Mouse (Mus musculus) ovary, postnatal 36 days (tissue): ENCODE measurements around the gene Setd4.

Source experiments
- DNase-seq: peaks from one replicate; pipeline ENCODE4 v3.0.0; 2022; ENCODE audit warnings: low spot score, mixed read lengths

The Setd4 gene

DNA sequence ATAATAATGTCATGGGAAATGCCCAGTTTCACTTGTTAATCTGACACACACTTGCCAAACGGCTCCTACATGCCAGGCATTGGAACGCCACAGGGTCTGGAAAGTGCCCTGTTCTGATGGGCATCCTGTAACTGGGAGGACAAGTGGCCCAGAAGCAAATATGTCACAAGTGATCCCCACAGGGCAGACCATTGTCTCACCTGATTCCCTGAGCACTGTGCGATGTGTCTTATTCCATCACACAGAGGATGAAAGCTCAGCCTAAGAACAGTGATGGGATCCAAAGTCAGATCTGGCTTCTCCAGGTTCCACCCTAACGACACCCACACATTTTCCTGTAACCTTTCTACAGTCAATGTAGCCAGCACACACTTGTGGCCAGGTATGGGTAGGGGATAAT, 58.9 kb downstream of the Setd4 start:
- no peak for DNase-seq

DNA sequence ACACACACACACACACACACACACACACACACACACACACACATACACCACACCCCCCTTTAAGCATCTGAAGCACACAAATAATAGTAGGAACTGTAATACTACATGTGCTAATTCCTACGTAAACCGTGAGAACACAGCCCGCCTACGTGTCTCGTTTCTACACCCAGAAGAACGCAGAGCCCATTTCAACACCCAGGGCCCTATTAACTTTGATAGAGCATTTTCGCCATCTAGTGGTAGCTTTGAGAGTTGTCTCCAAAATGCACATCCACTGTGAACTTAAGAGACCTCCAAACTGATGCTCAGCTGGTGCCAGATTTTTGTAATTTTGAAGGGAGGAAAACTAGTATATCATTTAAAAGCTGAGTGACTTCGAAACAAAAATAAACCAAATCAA, 60.2 kb downstream of the Setd4 start:
- no peak for DNase-seq

DNA sequence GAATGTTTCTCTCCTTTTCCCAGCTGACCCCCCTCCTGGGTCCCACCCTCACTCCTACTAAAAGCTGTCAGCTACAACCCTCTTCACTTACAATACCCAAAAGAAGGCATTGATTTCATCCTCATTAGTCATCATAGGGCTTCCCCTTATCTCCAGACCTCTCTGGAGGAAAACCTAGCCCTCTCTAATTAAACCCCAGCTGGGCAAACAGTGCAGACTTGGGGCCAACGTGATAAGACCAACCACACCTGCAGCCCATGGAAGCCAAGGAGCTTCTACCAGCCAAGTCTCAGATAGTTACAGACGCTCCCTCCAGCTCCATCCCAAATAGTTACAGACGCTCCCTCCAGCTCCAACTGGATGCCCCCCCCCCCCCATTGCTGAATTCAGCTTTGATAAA, 64.0 kb downstream of the Setd4 start:
- no peak for DNase-seq

DNA sequence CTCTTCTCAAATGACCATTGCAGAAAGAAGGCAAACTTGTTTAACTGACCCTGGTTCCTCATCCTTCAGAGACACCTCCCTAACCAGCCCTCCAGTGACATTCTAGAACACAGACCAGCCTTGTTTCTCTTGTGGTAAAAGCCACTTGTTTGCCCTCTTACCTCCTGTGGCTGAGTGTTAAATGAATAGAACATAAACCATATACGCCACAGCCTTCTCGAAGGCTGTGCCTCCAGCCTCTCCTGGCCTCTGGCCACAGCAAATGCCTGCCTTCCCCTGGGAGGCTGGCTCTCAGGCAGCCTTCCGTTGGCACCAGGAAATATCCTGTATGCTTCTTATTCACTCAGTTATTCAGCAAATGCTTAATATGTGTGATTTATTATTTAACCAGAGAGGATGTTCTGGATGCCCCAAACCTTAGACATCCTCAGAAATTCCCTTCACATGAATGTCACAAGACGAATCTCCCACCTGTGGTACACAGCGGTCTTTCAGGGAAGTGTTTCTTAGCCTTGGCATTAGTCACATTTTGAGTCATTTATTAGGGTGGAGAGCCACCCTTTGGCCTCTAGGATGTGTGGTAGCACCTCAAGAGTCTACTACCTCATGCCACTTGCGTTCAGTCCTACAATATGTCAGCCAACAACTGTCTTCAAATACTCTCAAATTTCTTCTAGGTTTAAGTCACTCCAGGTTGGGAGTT, 68.6 kb downstream of the Setd4 start:
- no peak for DNase-seq
